Mouse (Mus musculus) heart, embryonic 13.5 days (tissue): ENCODE measurements around the gene Gm8212. TPM values are rescaled to one million over a fixed set of nuclear protein-coding genes. Genes with fewer than 3 reads are reported as not detected.
"Not testable (repeated sequence)": the region's sequence is repeated elsewhere in the genome, so short reads cannot be mapped to it uniquely, and the experiment has no call there.

Experiments used
- ATAC-seq: fragments of 200-750 bp; cut with Nextera tagmentation; 2 replicates; pipeline ENCODE4 v1.8.0; 2017; ENCODE audit warnings: moderate TSS enrichment; ENCODE audit not compliant: insufficient number of reproducible peaks, low FRiP score, low TSS enrichment; ENCODE audit errors: extremely low read depth
- H3K27ac ChIP-seq: fragments of 300-500 bp; sonication (generic); replicated peaks from 2 replicates; pipeline ENCODE4 v1.5.1; 2015; ENCODE audit warnings: moderate library complexity, mild to moderate bottlenecking, inconsistent platforms
- H3K27me3 ChIP-seq: fragments of 300-500 bp; sonication (generic); replicated peaks from 2 replicates; pipeline ENCODE4 v1.6.1; 2015; ENCODE audit warnings: mild to moderate bottlenecking, inconsistent platforms
- H3K36me3 ChIP-seq: fragments of 300-500 bp; sonication (generic); 2 replicates; pipeline ENCODE4 v1.6.1; 2015; ENCODE audit warnings: mild to moderate bottlenecking, inconsistent platforms
- H3K4me1 ChIP-seq: fragments of 300-500 bp; sonication (generic); 2 replicates; pipeline ENCODE4 v1.6.1; 2015; ENCODE audit warnings: inconsistent platforms
- H3K4me2 ChIP-seq: fragments of 300-500 bp; sonication (generic); 2 replicates; pipeline ENCODE4 v1.6.1; 2015; ENCODE audit warnings: inconsistent platforms, mild to moderate bottlenecking, moderate library complexity
- H3K4me3 ChIP-seq: fragments of 300-500 bp; sonication (generic); 2 replicates; pipeline ENCODE4 v1.5.1; 2015; ENCODE audit warnings: moderate library complexity, mild to moderate bottlenecking, inconsistent platforms
- H3K9ac ChIP-seq: fragments of 300-500 bp; sonication (generic); 2 replicates; pipeline ENCODE4 v1.6.1; 2015; ENCODE audit warnings: inconsistent platforms, mild to moderate bottlenecking, moderate library complexity
- H3K9me3 ChIP-seq: fragments of 300-500 bp; sonication (generic); 2 replicates; pipeline ENCODE4 v1.6.1; 2016; ENCODE audit warnings: inconsistent platforms
- WGBS: fragments of 180-500 bp; shearing (Covaris S2); methylation state at CpG from one replicate; pipeline ENCODE4 v1.1.7; 2015; ENCODE audit warnings: mixed read lengths; 5-methylcytosine and 5-hydroxymethylcytosine counted together
- polyA plus RNA-seq: library from polyadenylated mRNA; unstranded; fragments of >200 nt; fragmentation: Nextera tagmentation; extraction: Ambion mirVana; gene quantifications from 2 replicates; pipeline ENCODE4 v1.2.1, GENCODE M21; 2015

Gene Gm8212
- polyA plus RNA-seq: not detected in 2 replicates

DNA sequence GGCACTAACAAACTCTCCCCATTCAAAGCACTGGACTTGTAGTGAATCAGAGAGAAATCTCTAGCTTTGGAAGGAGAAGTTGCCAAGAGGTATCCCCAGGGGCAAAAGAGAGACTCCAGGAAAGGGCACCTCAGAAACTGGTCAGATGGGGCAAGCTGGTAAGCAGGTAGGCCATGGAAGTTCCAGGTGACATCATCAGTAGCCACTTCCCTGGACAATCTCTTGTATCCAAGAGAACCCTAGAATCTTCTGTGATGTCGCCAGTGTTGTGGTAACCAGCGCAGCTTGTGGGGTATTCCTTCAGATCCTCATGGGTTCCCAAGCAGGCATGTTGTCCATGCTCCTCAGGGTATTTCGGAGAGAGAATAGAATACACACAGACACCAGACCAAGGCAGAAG is at the start of gene Gm8212:
Gene Gm8212 (plus strand): TSS at position 301 of the 400 bp plus-strand sequence.
- not testable (repeated sequence) for H3K27ac ChIP-seq, H3K27me3 ChIP-seq, H3K9me3 ChIP-seq, H3K4me3 ChIP-seq, H3K9ac ChIP-seq, ATAC-seq, H3K36me3 ChIP-seq, H3K4me2 ChIP-seq, H3K4me1 ChIP-seq
- 76% methylated on average over 2 of the region's 3 CpGs for WGBS

- WGBS: 77% methylated on average over 3 of the region's 3 CpGs
These were observed 15.7 kb downstream of the Gm8212 start, which contains the start of gene 4930503E14Rik for GRCm38 (mm10) chr14:44213154-44213553. TSS of gene 4930503E14Rik (minus strand) at chr14:44213254.

GRCm38 (mm10) chr14:44248039-44248438 is 50.6 kb downstream of the Gm8212 start:
- no peaks in the 10 kb centered on the region for H3K36me3 ChIP-seq
- no peak for ATAC-seq
- 78% methylated on average over 16 of the region's 16 CpGs for WGBS
- no peak overlapping the region for H3K4me3 ChIP-seq
- no peak overlapping the region for H3K27ac ChIP-seq
- H3K4me1 ChIP-seq: no peaks in the 10 kb centered on the region
- peaks cover 10% of the 10 kb centered on the region; the same call in 1 of the 2 replicates for H3K9me3 ChIP-seq
- H3K4me2 ChIP-seq: no peak overlapping the region
- no peak overlapping the region for H3K9ac ChIP-seq
- H3K27me3 ChIP-seq: no peaks in the 10 kb centered on the region

More at GRCm38 (mm10) chr14:44213154-44213553, 15.7 kb downstream of the Gm8212 start, which contains the start of gene 4930503E14Rik:
- not testable (repeated sequence) for ATAC-seq, H3K4me2 ChIP-seq, H3K36me3 ChIP-seq, H3K4me3 ChIP-seq, H3K27me3 ChIP-seq, H3K9ac ChIP-seq, H3K4me1 ChIP-seq, H3K9me3 ChIP-seq, H3K27ac ChIP-seq

Other genes with a start within 250 kb of the Gm8212 start
- gene Ang5, start 240.6 kb upstream of the Gm8212 start, polyA plus RNA-seq: not detected in 2 replicates
- gene Ang6, start 195.4 kb upstream of the Gm8212 start, polyA plus RNA-seq: not detected in 2 replicates
- gene Ear2, start 95.0 kb upstream of the Gm8212 start, polyA plus RNA-seq: 0.29 TPM in 1 of 2 replicates, not detected in the other
- gene Gm3327, start 73.8 kb upstream of the Gm8212 start, polyA plus RNA-seq: not detected in 2 replicates
- gene 4930503E14Rik, start 15.6 kb downstream of the Gm8212 start, polyA plus RNA-seq: not detected in 2 replicates
- not detected in 2 replicates for gene Gm8220, start 87.9 kb downstream of the Gm8212 start, polyA plus RNA-seq
- gene Gm5930, start 140.9 kb downstream of the Gm8212 start, polyA plus RNA-seq: not detected in 2 replicates
- gene Gm8229, start 167.7 kb downstream of the Gm8212 start, polyA plus RNA-seq: not detected in 2 replicates
- not detected in 2 replicates for gene Gm3371, start 213.0 kb downstream of the Gm8212 start, polyA plus RNA-seq
- gene Gm8232, start 236.0 kb downstream of the Gm8212 start, polyA plus RNA-seq: not detected in 2 replicates